Mouse (Mus musculus) frontal cortex, adult (tissue): ENCODE results near the gene Ebf3.

Experiments used
- ATAC-seq: cut with Nextera tagmentation; 2 replicates; pipeline ENCODE4 v1.9.2; 2017; ENCODE audit warnings: mild to moderate bottlenecking, moderate library complexity, mixed read lengths; ENCODE audit not compliant: low TSS enrichment

The Ebf3 gene

DNA sequence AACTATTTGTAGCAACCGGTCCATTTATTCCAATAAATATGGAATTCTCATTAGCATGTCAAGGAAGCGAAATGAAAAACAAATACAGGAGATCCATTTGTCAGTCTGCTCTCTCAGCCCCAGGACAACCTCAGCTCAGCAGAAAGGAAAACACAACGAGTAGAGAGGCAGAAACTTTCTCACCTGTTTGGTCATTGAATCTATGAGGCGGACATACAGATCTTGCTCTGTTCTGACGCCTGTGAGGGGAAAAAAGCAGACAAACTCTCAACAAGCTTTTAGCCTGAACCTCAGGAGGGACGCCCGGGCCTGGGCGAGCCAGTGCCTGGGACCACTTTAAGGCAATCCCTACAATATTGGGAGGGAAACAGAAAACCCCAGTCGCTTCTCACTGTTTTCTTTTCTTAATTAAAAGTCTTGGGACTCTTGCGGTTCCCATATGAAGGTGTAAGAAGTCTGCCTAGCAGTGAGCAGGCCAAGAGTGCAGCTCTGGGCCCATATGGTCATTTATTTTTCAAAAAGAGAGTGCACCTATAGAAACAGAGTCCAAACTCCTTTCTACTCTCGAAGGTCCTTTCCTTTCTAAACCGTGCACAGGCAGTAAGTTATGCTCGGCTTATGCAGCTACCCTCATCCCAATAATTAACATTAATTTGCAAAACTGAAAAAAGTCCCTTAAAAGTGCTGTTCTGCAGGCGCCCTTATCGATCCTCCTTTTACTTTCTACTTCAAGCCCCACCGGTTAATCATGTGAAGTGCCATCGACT lies 1.9 kb downstream of the Ebf3 start:
- ATAC-seq: no peak

DNA sequence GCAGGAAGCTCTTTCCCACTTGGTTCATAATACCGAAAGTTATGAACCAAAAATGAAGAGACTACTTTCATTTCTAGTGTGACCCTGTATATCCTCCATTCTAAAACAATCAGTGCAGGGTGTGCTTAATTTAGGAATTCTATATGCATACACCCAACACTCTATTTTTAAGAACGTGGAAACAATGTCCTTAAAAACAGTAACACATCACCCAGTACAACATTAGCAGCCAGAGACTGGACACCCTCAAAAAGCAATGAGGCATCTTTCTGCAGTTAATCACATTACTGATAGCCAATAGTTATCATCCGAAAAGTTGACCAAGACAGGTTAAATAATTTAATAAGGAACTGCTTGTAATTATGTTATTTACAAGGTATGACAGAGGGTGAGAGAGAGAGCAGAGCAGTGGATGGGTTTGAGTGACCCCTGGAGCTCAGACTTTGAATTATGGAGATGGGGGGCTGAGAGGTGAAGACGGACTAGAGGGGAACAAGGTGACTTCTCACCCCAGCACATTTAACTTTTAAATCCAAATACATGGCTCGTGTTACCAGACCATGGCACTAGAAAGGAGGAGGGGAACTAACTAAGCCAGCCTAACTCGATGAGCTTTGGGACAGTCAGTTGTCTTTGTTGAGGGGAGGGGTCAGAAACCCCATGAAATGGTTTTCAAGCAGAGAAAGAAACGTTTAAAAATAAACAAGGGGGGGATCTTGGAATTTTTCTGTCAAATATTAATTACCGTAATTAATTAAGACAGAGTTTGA lies 2.7 kb downstream of the Ebf3 start:
- ATAC-seq: no peak

DNA sequence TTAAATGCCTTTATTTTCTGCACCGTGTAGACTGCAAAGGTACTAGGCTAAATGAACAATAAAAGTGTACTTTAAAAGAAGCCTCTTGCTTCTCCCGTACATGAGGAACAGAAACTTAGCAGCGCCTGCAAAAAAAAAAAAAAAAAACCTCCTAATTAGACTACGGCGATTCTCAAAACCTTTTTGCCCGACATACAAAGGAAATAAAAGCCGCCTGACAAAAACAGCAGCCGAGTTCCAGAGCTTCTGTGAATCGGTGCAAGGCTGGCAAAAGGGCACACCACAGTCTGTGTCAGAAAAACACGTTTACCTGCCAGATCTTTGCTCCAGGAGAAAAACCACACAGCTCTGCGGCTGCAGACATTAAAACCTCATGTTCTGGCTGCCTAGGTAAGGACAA lies 3.4 kb downstream of the Ebf3 start:
- ATAC-seq: no peak

DNA sequence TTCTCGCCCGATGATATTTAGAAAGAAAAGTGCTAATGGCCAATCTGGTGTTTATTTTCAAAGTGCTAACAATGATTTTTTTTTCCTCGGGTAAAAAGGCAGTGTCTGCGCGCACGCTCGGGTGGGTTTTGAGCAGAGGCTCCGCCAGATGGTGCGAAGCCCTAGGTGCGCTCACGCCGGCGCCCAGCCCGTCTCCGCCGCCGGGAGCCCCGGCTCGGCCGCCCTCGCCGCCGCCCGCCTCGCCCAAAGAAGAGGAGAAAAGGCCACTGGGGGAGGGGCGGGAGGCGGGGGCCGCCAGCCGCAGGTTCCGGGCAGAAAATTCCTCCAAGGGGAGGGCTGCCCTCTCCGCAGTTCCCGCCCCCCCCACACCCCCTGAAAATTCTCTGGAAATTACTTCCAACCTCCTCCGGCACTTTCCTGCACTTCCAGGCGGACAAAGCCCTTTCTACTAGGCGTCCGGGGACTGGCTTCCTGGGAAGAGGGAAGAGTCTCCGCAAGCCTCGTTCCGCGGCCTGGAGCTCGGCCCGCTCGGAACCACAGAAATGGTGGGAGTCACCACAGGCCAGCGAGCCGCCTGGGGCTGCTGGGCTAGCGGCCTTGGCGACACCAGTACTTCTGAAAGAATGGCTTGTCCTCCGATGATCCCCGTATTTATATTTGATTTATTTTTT lies 4.0 kb downstream of the Ebf3 start:
- no peak for ATAC-seq

DNA sequence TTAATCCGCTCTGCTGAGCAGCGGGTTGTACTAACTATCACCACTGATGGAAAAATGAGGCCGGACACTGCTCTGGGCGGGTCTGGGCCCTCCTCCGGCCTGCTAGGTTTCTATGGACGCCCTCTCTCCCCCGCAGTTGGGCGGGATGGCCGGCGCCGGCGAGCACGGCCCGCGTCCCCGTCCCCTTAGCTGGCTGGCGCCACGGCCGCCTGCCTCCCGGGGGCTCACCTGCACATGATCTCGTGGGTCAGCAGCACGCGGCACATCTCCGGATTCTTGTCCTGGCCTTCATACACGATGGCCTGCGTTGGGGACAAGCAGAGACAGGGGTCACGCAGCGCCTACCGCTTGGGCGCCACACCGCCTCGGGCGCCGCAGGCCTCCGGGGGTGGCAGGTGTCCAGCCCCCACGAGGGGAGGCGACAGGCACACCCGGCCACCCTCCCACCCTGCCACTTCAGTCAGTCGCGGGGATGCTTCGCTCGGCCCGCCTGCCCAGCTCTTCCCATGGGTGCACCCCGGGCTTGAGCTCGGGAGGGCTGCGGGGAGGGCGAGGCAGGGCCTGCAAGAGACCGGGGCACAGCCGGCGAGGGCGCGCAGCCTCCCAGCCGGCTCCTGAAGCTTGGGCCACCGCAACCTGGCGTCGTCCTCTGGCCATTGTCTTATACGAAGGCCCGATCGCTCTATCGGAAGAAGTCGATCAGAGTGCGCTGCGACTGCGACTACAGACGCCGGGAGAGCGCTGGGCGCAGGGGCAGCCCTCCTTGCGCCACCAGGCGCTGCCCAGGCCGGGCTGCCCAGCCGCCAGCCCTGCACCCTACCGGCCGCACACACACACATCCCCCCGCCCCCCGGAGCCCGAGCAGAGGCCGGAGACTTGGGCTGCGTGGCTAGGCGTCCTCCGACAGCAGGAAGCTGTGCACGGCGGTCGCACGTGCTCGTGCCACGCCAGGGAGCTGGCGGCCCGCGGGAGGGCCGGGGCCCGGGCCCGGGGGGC lies 4.9 kb downstream of the Ebf3 start:
- ATAC-seq: no peak

DNA sequence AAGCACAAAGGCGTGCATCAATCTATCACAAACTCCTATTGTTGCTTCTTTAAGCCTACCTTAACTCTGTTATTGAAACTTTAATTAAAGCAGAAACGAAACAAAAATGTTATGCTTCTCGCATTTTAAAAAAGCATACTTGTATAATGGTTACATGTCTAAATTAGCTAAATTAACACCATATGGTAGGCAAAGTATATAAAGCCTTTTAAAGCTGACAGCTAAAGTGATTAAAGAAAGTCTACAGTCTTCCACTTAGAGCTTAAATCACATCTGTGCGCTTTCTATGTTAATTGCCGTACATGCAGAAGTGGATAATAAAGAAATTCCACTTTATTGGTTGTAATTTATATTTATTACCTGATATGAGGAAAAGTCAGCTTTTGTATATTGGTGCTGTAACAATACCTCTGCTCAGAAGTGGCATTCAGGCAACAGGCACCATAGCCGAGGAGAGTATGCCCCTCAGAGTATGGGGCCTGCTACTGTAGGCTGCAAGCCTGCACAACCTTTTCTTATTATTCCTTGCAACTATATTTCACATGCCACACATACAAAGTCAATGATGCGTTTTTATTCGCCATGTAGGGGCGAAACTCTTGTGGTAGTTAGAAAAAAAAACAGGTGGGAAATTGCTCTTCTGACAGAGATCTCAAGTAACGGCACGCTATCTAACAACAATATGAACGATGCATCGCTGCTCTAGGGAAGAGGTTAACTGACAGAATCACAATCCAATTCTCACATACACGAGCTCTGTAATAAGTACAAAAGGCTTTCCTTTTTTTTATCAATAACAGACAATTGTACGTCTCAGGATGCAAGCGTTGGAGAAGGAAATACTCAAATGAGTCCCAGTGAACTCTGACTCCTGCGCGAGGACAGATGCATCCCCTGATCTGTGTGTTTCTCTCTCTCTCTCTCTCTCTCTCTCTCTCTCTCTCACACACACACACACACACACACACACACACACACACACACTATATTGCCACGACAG lies 5.9 kb downstream of the Ebf3 start:
- no peak for ATAC-seq

DNA sequence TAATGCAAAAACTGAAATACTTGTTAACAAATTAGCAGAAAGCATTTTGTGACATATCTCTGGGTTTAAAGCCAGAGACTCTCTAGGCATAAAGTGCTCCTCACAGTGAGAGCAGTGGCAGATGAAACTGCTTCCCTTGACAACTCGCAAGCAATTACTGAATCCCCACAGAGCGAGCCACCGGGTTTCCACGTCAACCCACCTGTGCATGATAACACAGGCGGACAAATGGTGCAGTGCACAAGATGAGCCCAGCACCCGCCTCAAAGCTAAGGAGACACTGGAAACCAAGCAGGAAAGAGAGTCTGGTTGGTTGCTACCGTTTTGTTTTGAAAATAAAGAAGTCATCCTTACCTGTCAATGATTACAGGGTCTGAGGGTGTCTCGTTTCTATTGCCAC lies 7.1 kb downstream of the Ebf3 start:
- no peak for ATAC-seq

DNA sequence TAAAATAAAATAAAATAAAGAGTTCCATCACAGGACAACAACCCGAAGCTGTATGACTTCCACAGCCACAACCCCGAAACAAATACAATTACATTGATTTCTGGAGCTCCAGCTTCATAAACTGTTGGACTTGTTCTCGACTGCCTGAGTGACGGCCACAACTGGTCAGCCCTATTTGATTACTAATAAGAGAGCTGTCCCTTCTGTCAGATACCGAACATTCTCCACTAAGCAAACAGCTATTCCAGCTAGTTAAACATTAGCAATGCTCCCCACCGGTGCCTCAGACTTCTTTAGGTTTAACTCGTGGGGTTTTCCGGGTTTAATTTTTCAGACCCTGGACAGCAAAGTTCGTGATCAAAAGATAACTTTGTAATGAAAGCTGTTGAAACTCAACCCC lies 8.1 kb downstream of the Ebf3 start:
- no peak for ATAC-seq

DNA sequence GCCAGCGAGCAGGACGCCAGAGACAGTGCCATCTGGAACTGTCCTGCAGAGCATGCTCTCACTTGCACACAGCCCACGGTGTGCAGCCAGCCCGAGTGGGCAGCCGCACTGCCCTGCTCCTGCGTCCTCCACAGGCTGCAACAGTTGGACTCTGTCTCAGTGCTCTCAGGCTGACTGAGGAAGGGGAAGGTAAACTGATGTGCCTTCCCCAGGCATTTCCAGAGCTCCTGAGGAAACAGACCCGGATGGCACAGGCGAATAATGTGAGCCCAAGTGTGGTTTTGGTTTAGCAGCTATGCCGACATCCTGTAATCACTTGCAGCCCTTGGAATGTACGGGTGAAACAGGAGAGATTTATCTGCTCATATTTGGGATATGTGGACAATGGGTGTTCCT lies 10.5 kb downstream of the Ebf3 start:
- no peak for ATAC-seq

DNA sequence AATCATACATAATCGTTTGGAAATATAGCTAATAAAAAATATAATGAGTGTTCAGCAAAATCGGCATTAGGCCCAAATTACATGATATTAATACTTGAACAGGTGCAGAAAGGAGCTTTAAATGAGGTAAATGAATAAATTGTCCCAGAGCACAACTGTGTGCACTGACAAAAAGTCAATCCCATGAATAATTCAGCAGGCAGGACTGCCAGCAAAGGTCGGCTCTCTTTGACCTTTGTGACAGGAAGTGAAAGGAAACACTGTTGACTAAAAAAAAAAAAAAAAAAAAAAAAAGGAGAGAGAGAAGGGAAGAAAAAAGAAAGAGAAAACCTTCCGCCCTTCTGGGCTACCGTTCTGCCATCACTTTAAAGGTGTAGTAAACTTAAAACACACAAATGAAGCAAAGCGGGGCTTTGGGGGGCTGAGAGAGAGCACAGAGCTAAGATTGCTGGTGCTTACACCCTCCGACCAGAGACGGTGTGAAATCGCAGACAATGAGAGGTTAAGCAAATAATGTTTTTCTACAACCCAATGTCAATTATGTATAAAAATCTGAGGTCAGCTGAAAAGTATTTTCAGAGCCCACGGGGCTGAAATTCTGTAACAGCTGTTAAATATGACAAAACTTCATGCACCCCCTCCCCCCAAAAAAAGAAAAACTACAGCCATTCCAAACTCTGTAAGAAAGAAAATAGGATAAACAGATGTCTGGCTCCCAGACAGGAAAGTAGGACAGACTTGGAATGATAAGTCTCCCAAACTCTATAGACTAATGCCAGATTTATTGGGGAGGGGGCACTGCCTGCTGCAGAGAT lies 11.1 kb downstream of the Ebf3 start:
- ATAC-seq: no peak

DNA sequence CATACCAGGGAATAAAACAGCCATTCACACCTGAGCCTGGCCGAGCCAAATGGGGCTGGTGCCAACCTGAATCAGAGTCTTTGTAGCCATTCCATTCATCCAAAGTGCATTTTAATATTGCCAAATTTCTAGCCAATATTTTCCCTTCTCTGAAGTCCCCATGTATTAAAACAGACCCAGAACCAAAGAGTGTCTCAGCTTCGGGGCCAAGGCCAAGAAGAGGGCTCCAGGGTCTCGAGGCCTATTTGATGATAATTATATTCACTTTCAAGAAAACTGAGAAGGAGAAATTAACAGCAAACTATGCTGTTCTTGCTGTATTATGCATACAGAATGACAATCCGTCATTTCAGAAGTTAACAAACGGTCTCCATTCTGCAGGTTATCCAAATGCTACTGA lies 12.1 kb downstream of the Ebf3 start:
- ATAC-seq: no peak

DNA sequence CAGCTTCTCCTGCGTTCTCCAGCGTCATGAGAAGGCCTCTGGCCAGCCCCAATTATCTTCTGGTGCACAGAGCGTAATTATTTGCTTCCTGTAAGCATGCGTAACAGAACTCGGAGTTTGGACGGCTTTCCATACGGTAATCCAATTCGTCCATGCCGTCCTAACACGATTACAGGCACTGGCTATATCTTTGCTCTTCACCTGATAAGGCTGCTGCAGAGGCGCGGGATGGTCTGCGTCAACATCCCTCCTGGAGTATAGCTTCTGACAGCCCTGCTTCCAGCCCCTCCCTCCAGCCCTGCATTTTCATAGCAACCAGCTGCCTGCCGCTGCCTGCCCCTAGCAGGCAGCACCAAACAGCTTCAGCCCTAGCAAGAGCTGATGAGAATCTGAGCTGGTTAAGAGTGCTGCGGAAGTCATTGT lies 12.9 kb downstream of the Ebf3 start:
- no peak for ATAC-seq

DNA sequence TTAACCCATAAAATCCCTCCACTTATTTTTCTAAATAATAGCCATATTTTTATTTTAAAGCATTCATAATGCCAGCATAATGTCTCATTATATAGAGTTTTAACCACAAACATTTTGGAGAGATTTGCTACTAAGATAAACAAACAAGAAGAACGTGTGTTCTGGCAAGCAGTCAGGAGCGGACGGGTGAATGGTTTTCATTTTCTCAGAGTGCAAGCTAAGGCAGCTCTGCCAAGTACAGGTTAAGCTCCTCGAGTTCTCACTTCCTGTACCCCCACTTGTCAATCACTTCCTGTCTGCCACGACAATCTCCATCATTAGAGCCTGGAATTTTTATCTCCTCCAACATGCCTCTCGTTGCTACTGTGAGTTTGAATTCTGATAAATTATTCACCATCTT lies 13.4 kb downstream of the Ebf3 start:
- no peak for ATAC-seq

DNA sequence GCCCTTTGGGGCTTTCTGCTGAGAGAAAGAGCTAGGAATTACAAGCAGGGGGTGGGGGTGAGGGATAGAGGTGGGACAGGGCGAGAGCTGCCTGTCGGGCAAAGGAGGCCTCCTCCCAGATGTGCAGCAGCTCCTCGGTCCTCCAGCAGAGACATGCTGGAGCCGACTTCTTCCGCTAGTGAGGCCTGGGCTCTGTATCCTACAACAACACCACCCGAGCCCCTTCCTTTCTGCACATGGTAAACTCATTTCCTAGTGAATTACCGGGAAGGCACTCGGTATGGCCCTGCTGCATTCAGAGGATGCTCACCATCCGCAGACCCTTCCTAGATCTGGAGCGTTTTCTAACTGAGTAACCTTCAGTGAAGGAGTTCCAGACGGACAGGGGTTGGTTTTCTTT lies 14.1 kb downstream of the Ebf3 start:
- ATAC-seq: no peak

DNA sequence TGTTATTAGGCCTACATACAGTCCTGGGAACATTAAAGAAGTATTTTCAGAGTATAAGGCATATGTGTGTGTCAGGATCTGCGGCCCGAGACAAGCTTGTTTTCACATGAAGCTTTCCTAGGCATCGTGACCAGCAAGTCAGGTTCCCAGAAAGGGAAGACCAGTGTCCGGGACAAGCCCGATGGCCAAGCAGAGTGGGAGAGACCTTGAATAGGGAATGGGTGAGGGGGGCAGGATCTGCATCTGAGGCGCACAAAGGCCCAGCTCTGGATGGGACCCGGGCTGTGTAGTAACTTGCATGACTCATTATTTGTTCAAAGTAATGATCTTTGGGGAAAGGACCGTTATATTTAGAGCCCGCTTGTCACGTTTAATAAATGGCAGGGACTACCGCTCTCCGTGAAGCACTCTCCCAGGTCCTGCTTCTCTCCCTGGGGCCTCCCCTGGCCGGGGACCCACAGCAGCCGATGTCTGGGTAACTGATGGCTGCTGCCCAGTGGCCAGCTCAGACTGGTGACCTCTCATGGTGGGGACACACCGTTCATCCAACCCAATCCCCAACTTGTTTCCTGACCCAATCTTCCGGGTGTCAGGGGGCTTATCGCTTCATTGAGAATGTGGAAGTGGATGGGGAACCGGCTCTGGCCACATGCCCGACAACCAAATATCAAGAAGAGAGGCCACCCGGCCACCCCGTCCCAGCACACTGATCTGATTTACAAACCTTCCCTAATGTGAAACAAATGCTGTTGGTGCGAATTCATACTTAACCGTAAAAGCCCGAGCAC lies 16.5 kb downstream of the Ebf3 start:
- ATAC-seq: no peak

DNA sequence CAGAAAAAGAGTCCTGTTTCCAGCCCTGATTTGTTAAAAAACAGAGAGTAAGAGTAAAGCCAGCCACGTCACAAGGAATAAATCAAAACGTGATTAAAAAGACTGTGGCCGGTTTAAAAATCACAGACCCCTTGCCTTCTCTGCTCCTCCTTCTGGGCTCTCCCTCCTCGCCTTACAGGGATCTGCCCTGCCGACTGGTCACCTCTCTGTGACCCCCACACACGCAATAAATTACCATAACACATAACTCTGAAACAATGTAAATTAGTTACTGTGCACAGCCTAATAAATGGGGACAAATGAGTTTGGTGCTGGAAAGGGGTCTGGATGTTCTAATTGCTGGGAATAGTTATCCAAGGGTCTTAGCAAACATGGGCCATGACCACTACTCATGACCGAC lies 17.1 kb downstream of the Ebf3 start:
- ATAC-seq: no peak

DNA sequence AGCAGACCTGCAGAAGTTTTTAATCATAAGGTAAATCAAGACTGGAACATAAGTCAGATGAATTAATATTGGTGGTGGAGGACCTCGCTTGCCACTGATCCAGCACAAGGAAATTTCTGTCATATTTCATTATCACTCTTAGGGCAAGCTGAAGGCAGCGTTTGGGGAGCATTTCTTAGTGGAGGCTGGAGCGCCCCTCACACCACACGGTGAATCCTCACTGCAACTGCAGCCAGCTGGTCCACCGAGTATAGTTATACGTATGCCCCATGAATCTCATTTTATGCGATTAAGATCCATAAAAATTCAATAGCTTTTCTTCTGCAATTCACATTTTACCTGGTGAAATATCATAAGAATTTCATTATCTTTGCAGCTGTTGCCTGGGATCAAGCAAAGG lies 18.6 kb downstream of the Ebf3 start:
- no peak for ATAC-seq

DNA sequence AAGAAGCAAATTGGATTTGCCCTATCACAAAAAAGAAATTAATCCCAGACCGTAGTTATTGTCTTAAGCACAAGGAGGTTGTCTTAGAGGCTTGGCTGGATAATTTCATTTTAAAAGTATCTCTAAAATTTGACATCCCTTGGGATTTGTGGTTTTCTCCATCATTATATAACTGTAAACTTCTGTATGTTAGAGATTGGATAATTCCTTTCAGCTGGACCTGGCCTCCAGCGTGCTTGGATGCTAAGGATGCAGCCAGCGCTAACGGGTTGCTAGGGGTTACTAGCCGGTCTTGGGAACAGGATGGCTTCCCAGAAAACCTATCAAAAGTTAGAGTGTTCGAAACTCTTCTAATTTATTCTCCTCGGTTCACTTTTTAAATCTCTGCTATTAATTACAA lies 19.8 kb downstream of the Ebf3 start:
- no peak for ATAC-seq
